Mouse (Mus musculus) MN1 (cell line): ENCODE measurements around the gene Aste1.
A peak's percentile ranks its signal among the peaks of the same experiment; 100 is the strongest.

Experiments
- DNase-seq: peaks from one replicate; pipeline ENCODE4 v3.0.0-alpha.2; 2016; ENCODE audit warnings: low spot score

The Aste1 gene

DNA sequence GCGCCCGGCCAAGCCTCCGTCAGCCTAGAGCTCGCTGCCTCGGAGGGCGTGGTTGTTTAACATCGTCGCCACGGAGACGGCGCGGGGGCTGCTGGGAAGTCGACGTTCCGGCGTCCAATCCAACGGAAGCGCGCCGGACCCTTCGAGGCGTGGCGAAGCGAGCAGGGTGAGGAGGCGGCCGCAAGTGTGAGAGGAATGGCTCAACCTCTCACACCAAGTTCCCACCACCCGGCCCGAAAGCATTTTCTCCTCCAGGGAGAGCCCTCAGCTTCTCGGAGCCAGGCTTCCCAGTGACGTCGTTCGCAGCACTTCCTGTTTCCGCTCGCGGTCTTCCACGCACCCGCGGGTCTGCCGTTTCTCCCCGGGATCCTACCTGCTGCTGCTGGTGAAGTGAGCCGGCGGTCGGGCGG lies at the start of gene Aste1, which contains the start of gene Nek11:
Gene Aste1, plus strand, starts transcription at position 175 of the 410 bp plus-strand sequence.
Gene Nek11, minus strand, starts transcription at position 307 of the 410 bp plus-strand sequence.
- DNase-seq = peak; percentile 96

DNA sequence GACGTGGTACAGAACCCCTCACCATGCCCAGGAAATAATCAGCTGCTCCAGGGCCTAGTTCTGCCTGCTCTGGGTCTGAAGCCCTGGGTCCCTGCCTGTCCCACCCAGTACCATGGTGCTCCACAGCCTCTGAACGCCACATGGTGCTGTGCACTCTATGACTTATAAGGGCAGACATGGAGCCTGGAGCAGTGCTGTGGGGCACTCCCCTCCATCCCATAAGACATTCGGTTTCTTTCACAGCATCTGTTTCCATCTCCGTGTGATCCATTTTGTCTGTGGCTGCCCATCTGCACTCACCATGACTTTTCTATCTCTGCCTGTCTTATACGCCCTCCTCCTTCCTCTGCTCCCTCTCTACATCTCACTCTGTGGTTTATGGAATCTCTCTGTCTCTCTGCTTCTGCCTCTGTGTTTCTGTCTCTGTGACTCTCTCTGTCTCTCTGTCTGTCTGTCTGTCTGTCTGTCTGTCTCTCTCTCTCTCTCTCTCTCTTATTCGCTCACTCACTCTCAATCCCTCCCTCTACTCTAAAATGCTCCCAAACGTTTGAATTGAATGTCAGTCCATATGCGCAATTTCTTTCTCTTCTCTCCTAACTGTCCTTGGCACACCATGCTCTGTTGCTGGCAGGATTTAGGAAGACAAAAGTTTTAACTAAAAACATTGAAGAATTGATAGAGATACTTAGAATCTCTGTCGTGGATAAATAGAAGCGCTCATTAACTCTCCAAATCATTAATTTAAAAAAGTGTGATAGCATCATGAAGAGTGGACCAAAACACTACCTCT lies 46.8 kb upstream of the Aste1 start:
- DNase-seq = no peak

- no peak for DNase-seq
These were observed 46.2 kb upstream of the Aste1 start for GRCm38 (mm10) chr9:105349034-105349433.

DNA sequence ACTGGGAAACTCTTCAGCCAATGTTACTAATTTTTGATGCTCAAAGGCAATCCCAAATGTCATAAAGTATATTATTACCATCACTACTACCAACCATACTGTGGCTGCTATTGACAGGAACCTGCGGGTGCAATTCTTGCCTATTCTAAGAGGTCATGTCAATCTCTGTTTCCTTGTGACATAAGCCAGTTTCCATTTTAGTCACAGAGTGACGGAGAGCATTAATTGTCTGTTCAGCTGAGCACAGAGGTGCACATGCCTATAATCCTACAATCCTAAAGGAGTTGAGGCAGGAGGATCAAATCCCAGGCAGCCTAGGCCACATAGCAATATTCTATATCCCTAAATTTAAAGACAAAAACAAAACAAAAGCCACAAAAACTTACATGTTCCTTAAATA lies 33.0 kb upstream of the Aste1 start:
- no peak for DNase-seq

DNA sequence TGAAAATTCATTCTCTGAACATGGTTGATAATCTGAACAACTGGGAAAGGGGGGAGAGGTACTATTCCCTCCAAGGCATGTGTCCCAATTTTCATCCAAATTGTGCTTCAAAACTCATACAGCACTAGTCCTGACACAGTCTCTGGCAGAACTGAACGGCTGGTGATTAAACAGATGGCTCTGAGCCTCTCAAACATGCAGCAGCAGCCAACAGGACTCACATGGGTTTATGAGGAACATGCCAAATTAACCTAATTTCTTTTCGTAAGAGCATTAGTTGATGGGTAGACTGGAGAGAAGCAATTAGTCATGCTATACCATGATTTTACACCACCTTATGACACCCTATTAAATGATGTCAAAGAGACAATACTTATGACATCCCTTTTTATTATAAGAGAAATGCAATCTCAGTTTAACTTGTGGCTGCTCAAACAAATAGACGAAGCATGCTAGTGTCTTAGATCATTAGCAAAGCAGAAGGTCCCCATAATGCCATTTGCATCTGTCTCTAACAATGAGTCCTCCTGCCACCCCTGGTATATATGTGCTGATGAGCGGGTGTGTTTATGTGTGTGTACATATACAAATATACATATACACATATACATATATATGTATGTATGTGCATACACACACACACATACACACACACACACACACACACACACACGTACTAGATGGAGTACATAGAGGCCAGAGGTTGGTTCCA lies 31.5 kb upstream of the Aste1 start:
- DNase-seq = no peak

DNA sequence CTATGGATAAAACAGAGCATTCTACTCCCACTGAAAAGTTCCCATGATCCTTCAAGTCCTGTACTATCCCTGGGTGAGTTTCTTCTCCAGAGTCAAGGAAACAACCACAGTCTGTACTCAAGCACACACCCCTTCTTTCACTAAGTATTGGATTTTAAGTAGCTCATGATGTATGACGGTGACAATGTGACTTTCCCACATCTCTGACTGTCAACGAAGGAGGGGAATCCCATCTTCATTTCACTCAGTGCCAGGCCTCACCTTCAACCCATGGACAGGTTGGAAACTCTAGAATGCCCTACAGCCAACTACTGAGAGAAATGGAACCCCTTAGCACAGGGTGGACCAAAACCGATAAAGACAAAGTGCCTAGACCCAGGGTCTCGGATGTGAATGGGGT lies 29.0 kb upstream of the Aste1 start:
- DNase-seq = no peak

DNA sequence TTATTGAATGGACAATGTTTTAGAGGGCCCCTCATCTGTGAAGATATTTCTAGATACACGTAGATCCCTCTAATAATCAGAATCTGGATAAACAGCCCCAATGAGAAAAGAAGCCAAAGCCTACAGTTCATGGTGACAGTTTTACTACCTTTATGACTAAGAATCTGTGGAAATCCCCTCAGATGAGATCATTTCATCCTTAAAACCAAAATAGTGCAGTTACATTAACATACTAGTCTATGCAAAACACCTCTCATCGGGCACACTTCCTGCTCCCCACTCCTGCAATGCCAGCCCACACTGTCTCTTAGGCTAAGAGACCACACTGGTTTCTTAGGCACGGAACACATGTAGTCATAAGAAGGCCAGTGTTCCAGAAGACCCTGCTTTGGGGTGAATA lies 26.6 kb upstream of the Aste1 start:
- no peak for DNase-seq

DNA sequence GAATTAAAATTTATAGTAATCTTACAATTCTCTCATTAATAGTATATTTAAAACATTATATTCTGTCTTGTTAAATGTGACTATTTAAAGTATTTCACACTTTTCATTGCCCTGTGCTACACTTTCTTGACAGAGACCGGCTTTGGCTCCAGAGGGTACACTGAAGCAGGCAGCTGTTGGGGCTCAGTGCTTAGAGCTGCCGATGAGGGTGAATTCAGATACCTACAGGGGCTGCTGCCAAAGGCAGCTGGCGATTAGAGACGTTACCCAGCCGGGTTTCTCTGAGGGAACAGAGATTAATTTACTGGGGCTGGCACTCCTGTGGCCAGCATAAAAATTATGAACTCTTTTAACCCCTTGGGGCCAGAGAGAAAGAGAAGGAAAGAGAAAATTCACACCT lies 20.8 kb upstream of the Aste1 start:
- DNase-seq = no peak

- DNase-seq = no peak
These were observed 18.8 kb upstream of the Aste1 start for GRCm38 (mm10) chr9:105376411-105376810.

DNA sequence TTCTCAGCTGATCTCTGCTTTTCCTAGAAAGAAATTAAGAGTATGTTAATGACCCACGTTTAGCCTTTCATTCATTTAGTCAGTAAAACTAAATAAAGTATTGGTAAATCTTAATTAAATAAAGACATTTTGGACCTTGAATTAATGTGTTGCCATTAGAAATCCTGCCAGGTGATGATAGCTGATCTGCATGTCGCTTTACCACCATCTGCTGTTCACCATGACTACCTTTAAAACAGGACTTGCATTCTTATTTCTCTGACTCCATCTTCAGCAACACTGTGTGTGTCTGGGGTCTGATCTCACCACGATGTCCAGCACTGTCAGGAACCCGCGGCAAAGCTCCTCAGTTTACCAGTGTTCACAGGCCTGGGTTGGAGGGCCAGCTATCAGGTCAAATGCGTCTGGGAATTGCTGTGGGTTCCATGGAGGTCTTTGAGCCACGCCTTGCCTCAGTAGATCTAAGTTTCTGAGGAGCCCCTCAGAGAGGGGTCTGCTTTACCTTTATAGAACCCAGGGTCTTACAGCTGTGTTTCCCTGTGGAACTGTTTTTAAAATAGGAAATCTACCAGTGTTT lies 18.1 kb upstream of the Aste1 start:
- DNase-seq = no peak

- DNase-seq = no peak
These were observed 17.6 kb upstream of the Aste1 start for GRCm38 (mm10) chr9:105377622-105378021.

DNA sequence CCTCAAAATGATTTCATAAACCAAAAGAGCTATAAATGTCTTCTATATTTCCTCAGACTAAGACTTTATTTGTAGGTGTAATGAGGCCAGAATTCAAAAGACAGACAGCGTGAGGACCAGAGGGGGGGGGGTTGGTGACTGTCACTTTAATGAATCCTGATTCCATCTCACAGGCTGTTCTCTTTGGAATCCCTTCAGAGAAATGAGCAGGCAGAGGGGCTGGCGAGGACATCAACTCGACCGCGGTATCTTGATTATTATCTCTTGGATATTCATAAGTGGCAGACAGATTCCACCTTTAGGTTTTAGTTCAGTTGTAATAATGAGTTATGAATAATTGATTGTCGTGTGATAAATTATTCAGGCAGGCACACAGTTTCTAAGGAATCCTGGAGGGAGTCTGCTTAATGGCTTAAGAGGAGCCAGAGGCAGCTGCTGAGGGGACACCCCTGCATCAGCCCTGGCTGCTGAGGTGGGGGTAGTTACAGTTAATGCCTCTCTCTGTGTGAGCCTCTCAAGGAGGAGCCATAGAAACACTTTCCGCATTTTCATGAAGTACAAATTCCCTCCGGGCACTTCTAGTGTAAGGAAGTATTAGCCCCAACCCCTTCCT lies 15.6 kb upstream of the Aste1 start:
- no peak for DNase-seq

DNA sequence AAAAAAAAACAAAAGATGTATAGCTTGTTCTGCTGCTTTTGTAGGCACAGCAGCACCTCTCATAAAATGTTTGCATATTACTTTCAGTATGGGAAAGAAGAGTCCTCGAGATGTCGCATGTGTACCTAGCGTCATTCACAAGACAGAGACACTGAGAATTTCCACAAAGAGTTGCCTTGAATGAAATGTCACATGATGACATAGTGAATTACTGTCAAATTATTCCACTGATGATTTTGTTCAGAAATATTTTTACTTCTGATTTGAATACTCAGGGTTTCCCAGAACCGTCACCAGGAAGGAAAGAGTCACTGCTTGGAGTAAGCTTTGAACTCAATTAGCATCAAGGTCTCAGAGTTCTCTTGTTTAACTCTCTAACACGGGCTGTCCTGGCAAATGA lies 7.8 kb upstream of the Aste1 start:
- DNase-seq = no peak

DNA sequence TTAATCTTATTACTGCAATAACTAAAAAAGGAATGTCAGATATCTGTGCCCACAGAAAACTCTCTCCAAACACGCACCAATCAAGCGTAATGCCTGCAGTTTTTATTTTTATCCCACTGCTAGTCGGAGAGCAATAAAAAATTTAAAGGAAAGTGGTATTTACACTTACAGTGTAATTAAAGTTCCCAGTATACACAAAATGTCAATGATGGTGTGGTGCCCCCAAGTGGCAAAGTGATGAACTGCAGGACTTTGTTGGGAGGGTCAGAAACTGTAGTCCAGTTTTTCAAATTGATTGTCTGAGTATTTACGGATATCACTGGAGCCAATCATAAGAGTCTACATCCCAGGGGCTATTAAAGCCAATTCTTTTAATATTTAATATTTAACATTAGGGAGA lies 5.9 kb upstream of the Aste1 start:
- peak; percentile 63 for DNase-seq

DNA sequence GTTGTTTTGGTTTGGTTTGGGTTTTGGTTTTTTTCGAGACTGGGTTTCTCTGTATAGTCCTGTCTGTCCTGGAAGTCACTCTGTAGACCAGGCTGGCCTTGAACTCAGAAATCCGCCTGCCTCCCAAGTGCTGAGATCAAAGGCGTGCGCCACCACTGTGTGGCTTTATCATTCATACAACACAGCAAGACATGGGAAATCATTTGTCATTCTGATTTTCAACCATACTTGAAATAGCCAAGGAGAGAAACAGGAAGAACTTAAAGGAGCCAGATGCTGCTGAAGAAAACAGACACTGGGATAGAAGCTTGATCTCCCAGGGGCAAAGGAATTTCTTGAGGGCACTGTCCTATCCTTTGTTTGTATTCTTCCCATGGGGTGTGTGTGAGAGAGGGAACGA lies 4.6 kb upstream of the Aste1 start:
- DNase-seq = no peak

GRCm38 (mm10) chr9:105394720-105395119 lies 472 bp upstream of the Aste1 start:
- peak; percentile 6 for DNase-seq

DNA sequence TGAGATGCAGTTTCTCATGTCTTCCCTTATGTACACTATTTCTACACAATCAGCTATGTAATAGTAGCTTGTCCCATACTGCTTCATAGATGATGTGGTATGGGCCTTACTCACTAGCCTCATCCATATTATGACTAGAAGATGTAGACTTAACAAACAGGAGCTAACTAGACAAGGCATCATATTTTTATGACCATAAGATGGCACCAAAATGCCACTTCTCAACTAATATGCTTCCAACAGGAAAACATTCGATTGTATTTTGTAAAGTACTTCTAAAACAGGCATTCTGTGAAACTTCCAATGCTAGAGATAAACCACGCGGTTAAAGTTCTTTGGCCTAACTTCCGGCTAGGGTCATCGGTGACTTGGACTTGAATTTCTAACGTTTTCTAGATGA lies 13.4 kb downstream of the Aste1 start:
- DNase-seq = no peak

- no peak for DNase-seq
These were observed 63.8 kb downstream of the Aste1 start for GRCm38 (mm10) chr9:105459032-105459431.

GRCm38 (mm10) chr9:105461496-105461895 lies 66.3 kb downstream of the Aste1 start:
- no peak for DNase-seq
